Mouse (Mus musculus): ENCODE data around the gene Timm10b.
A peak's percentile ranks its signal among the peaks of the same experiment; 100 is the strongest.

The Timm10b gene

GRCm38 (mm10) chr7:105641936-105642335, 2.1 kb downstream of the Timm10b start:
- no peak for DNase-seq

- peak; percentile 50 for DNase-seq
These were observed 11.0 kb downstream of the Timm10b start, which contains the start of gene Dnhd1 for GRCm38 (mm10) chr7:105650639-105651435. Gene Dnhd1, plus strand, starts transcription at chr7:105650827.

GRCm38 (mm10) chr7:105685541-105686197, 45.8 kb downstream of the Timm10b start:
- DNase-seq: no peak

- DNase-seq: no peak
These were observed 51.0 kb downstream of the Timm10b start for GRCm38 (mm10) chr7:105690875-105691274.
